Mouse (Mus musculus) ovary, adult 2 months (tissue): ENCODE results near the gene Aim2. TPM values are rescaled to one million over a fixed set of nuclear protein-coding genes. Genes with fewer than 3 reads are reported as not detected.

Source experiments
- polyA plus RNA-seq: library from polyadenylated mRNA; depleted of rRNA; stranded (reverse); fragments of >200 nt; gene quantifications from 2 replicates; pipeline ENCODE4 v1.2.3, GENCODE M21; 2012; rRNA removed

Gene Aim2
- polyA plus RNA-seq: 0.44 and 0.82 TPM in 2 replicates

GRCm38 (mm10) chr1:173350372-173350957 lies at the start of gene Aim2:
TSS of gene Aim2 (plus strand) at chr1:173350879.

GRCm38 (mm10) chr1:173333312-173334253 lies 17.1 kb upstream of the Aim2 start, which contains the start of gene Ackr1:
TSS of gene Ackr1 (minus strand) at chr1:173333750.

GRCm38 (mm10) chr1:173367356-173368046 lies 16.8 kb downstream of the Aim2 start, which contains the start of gene Cadm3:
TSS of gene Cadm3 (minus strand) at chr1:173367695.

GRCm38 (mm10) chr1:173490812-173491480 lies 140.3 kb downstream of the Aim2 start, which contains the start of gene Ifi206:
TSS of gene Ifi206 (minus strand) at chr1:173491041.

Other genes with a start within 250 kb of the Aim2 start
- not detected in 2 replicates for gene Olfr1408, start 213.5 kb upstream of the Aim2 start, polyA plus RNA-seq
- gene Olfr1406, start 160.2 kb upstream of the Aim2 start, polyA plus RNA-seq: not detected in 2 replicates
- gene Olfr218, start 153.1 kb upstream of the Aim2 start, polyA plus RNA-seq: not detected in 2 replicates
- not detected in 2 replicates for gene Olfr1404, start 138.5 kb upstream of the Aim2 start, polyA plus RNA-seq
- 0.16 TPM in 1 of 2 replicates, not detected in the other for gene Fcer1a, start 123.7 kb upstream of the Aim2 start, polyA plus RNA-seq
- not detected in 2 replicates for gene Olfr418, start 84.9 kb upstream of the Aim2 start, polyA plus RNA-seq
- not detected in 2 replicates for gene Mptx2, start 73.1 kb upstream of the Aim2 start, polyA plus RNA-seq
- 10.6 and 11.5 TPM in 2 replicates for gene Ackr1, start 17.1 kb upstream of the Aim2 start, polyA plus RNA-seq
- gene Cadm3, start 16.8 kb downstream of the Aim2 start, polyA plus RNA-seq: 6.8 and 9.4 TPM in 2 replicates
- 0.69 and 0.85 TPM in 2 replicates for gene Ifi206, start 140.2 kb downstream of the Aim2 start, polyA plus RNA-seq
- gene Ifi214, start 185.1 kb downstream of the Aim2 start, polyA plus RNA-seq: 0.05 TPM in 1 of 2 replicates, not detected in the other
- gene Ifi213, start 248.4 kb downstream of the Aim2 start, polyA plus RNA-seq: 1.2 TPM in 2 replicates